Comparison of ENCODE assay signal across 14 mouse cellular contexts in genomic region chr2:93380680-93381089, GRCm38 (mm10). TPM values are rescaled to one million over a fixed set of nuclear protein-coding genes. Genes with fewer than 3 reads are reported as not detected.
DNase-seq lines count a peak whose midpoint lies in the region; ATAC-seq and TF ChIP-seq lines count a peak whose summit lies in the region.
"Had no signal": no experiment of that assay in that cellular context is flagged by ENCODE, and none has a peak within 500 bp of the region (broad histone marks: within the 10 kb centered on the region; RNA-seq: fewer than 3 reads in every experiment).

No protein-coding gene starts in this region.

- no peaks in the 10 kb centered on the region for H3K36me3 ChIP-seq in heart, embryonic 12.5 days
- no peaks in the 10 kb centered on the region for H3K36me3 ChIP-seq in neural tube, embryonic 13.5 days
- no peaks in the 10 kb centered on the region for H3K36me3 ChIP-seq in neural tube, embryonic 15.5 days
- no peaks in the 10 kb centered on the region for H3K36me3 ChIP-seq in limb, embryonic 12.5 days
- H3K36me3 ChIP-seq in midbrain, postnatal 0 days (ENCODE audit: insufficient read depth, low read length), result no peaks in the 10 kb centered on the region
- H3K36me3 ChIP-seq: G1E had no signal

- ATAC-seq in heart, embryonic 12.5 days (ENCODE audit: insufficient number of reproducible peaks, low FRiP score), result no peak
- no peak for ATAC-seq in neural tube, embryonic 13.5 days (ENCODE audit: low read depth)
- no peak for ATAC-seq in neural tube, embryonic 15.5 days (ENCODE audit: low FRiP score)
- ATAC-seq in limb, embryonic 12.5 days (ENCODE audit: insufficient number of reproducible peaks, insufficient read depth, low FRiP score, low TSS enrichment, low read depth), result no peak
- no peak for ATAC-seq in midbrain, postnatal 0 days (ENCODE audit: low FRiP score)
- ATAC-seq: midbrain, embryonic 16.5 days had no signal

- H3K27ac ChIP-seq in heart, embryonic 12.5 days (ENCODE audit: poor library complexity, severe bottlenecking), result 0 out of 2 replicates have a peak overlapping the region, but pooled peaks have one; percentile 39
- 0 out of 2 replicates have a peak overlapping the region, but pooled peaks have one; percentile 3 for H3K27ac ChIP-seq in neural tube, embryonic 13.5 days (replicated peaks)
- H3K27ac ChIP-seq in neural tube, embryonic 15.5 days (replicated peaks), result no peak overlapping the region
- H3K27ac ChIP-seq in limb, embryonic 12.5 days, result 0 out of 2 replicates have a peak overlapping the region, but pooled peaks have one; percentile 17
- no peak overlapping the region for H3K27ac ChIP-seq in gastrocnemius, adult 2 months
- no peak overlapping the region for H3K27ac ChIP-seq in midbrain, postnatal 0 days (ENCODE audit: low read depth, low read length)
- H3K27ac ChIP-seq: macrophage had no signal

- no peak overlapping the region for H3K4me3 ChIP-seq in heart, embryonic 12.5 days
- no peak overlapping the region for H3K4me3 ChIP-seq in neural tube, embryonic 13.5 days
- H3K4me3 ChIP-seq in neural tube, embryonic 15.5 days (replicated peaks), result no peak overlapping the region
- H3K4me3 ChIP-seq in limb, embryonic 12.5 days (replicated peaks), result no peak overlapping the region
- no peak overlapping the region for H3K4me3 ChIP-seq in gastrocnemius, adult 2 months
- no peak overlapping the region for H3K4me3 ChIP-seq in midbrain, postnatal 0 days (ENCODE audit: low read depth, low read length)

- no peak overlapping the region for H3K9ac ChIP-seq in heart, embryonic 12.5 days
- no peak overlapping the region for H3K9ac ChIP-seq in neural tube, embryonic 13.5 days
- H3K9ac ChIP-seq in neural tube, embryonic 15.5 days (replicated peaks), result no peak overlapping the region
- H3K9ac ChIP-seq in limb, embryonic 12.5 days (replicated peaks), result no peak overlapping the region
- H3K9ac ChIP-seq in midbrain, postnatal 0 days (replicated peaks; ENCODE audit: low read length, poor library complexity, severe bottlenecking), result no peak overlapping the region

- no peak for DNase-seq in heart, postnatal 10 days
- DNase-seq in retina, postnatal 1 day, result no peak
- DNase-seq in gastrocnemius, adult 2 months, result no peak
- DNase-seq in midbrain, postnatal 0 days (ENCODE audit: low spot score), result no peak
- DNase-seq: cerebellum, adult 8-10 months; layer of hippocampus, adult 9-11 months; right cerebral cortex, adult 18-20 months had no signal

- intact Hi-C loops in heart, postnatal 10 days (cut with DNase I), result loop anchor here (2.0 to 5.0 kb wide), 3 partner anchors 32 to 113 kb away; partner anchors contain the start of gene Tspan18
- intact Hi-C loops in gastrocnemius, adult 2 months (cut with DNase I), result loop anchor here (5.0 kb wide), 1 partner anchor 48 kb away; the partner anchor contains the start of gene Tspan18

- no peak overlapping the region for H3K4me2 ChIP-seq in heart, embryonic 12.5 days
- H3K4me2 ChIP-seq in neural tube, embryonic 13.5 days, result no peak overlapping the region
- H3K4me2 ChIP-seq in neural tube, embryonic 15.5 days, result no peak overlapping the region
- no peak overlapping the region for H3K4me2 ChIP-seq in limb, embryonic 12.5 days
- H3K4me2 ChIP-seq in midbrain, postnatal 0 days (ENCODE audit: low read depth, low read length, poor library complexity, severe bottlenecking), result no peak overlapping the region

- H3K9me3 ChIP-seq in heart, embryonic 12.5 days (replicated peaks), result peaks cover 5% of the 10 kb centered on the region
- H3K9me3 ChIP-seq in neural tube, embryonic 13.5 days, result no peaks in the 10 kb centered on the region; the same call in 1 of the 2 replicates
- no peaks in the 10 kb centered on the region for H3K9me3 ChIP-seq in neural tube, embryonic 15.5 days (replicated peaks)
- H3K9me3 ChIP-seq in limb, embryonic 12.5 days, result peaks cover 4% of the 10 kb centered on the region; the same call in 1 of the 2 replicates
- no peaks in the 10 kb centered on the region for H3K9me3 ChIP-seq in midbrain, postnatal 0 days (ENCODE audit: low read length)
- H3K9me3 ChIP-seq: G1E had no signal

- H3K27me3 ChIP-seq in heart, embryonic 12.5 days (replicated peaks), result no peaks in the 10 kb centered on the region
- H3K27me3 ChIP-seq in neural tube, embryonic 13.5 days, result no peaks in the 10 kb centered on the region
- 0 out of 2 replicates have a peak, but pooled peaks cover 2% of the 10 kb centered on the region for H3K27me3 ChIP-seq in neural tube, embryonic 15.5 days (replicated peaks)
- peaks cover 8% of the 10 kb centered on the region; the same call in 1 of the 2 replicates for H3K27me3 ChIP-seq in limb, embryonic 12.5 days
- H3K27me3 ChIP-seq in midbrain, postnatal 0 days (ENCODE audit: insufficient read depth, low read length), result no peaks in the 10 kb centered on the region

- no peak for TF ChIP-seq CTCF in gastrocnemius, adult 2 months (IDR thresholded peaks at IDR 0.05)
- no peak for TF ChIP-seq CTCF in midbrain, postnatal 0 days (IDR thresholded peaks at IDR 0.05)

- peaks cover 30% of the 10 kb centered on the region for H3K4me1 ChIP-seq in heart, embryonic 12.5 days (replicated peaks)
- peaks cover 39% of the 10 kb centered on the region for H3K4me1 ChIP-seq in neural tube, embryonic 13.5 days (replicated peaks)
- H3K4me1 ChIP-seq in neural tube, embryonic 15.5 days, result peaks cover 21% of the 10 kb centered on the region
- H3K4me1 ChIP-seq in limb, embryonic 12.5 days (replicated peaks), result peaks cover 32% of the 10 kb centered on the region
- peaks cover 2% of the 10 kb centered on the region; the same call in 1 of the 2 replicates for H3K4me1 ChIP-seq in midbrain, postnatal 0 days (ENCODE audit: insufficient read depth, low read length)

- WGBS in heart, embryonic 12.5 days, result 19% methylated on average over 1 of the region's 2 CpGs
- WGBS in neural tube, embryonic 13.5 days, result 33% methylated on average over 2 of the region's 2 CpGs
- 27% methylated on average over 1 of the region's 2 CpGs for WGBS in neural tube, embryonic 15.5 days
- 14% methylated on average over 2 of the region's 2 CpGs for WGBS in limb, embryonic 12.5 days
- 22% methylated on average over 2 of the region's 2 CpGs for WGBS in midbrain, postnatal 0 days

RNA-seq across cellular contexts. Expression of gene Tspan18, which starts 46.4 kb away (rescaled TPM):
- 58.5 and 63.8 TPM in 2 replicates for polyA plus RNA-seq in heart, embryonic 12.5 days (2016; fragmentation: Nextera tagmentation; extraction: Ambion mirVana)
- 10 to 100 TPM; 54.1 to 63.4 TPM for total RNA-seq in heart, postnatal 10 days (2021)
- polyA plus RNA-seq in neural tube, embryonic 13.5 days (2015; fragmentation: Nextera tagmentation; extraction: Ambion mirVana), result 41.8 and 43.5 TPM in 2 replicates
- polyA plus RNA-seq in neural tube, embryonic 15.5 days (2015; fragmentation: Nextera tagmentation; extraction: Ambion mirVana), result 22.0 and 29.3 TPM in 2 replicates
- polyA plus RNA-seq in limb, embryonic 12.5 days (2016; fragmentation: Nextera tagmentation; extraction: Ambion mirVana), result 16.4 and 16.9 TPM in 2 replicates
- total RNA-seq in gastrocnemius, adult 2 months (2021), result 1 to 10 TPM; 1.5 to 2.4 TPM
- 19.8 and 21.5 TPM in 2 replicates for total RNA-seq in midbrain, postnatal 0 days (2014; rRNA removed)
- 13.2 and 16.5 TPM in 2 replicates for polyA plus RNA-seq in midbrain, postnatal 0 days (2015; fragmentation: Nextera tagmentation; extraction: Ambion mirVana)

Comparison
In these comparisons a context has a peak if more than half of its experiments do, and no peak if none do; other contexts are left out.
1. H3K27ac ChIP-seq: peak in heart, embryonic 12.5 days (single experiment), neural tube, embryonic 13.5 days (single experiment) and limb, embryonic 12.5 days (single experiment); none in neural tube, embryonic 15.5 days (single experiment), gastrocnemius, adult 2 months (single experiment) and midbrain, postnatal 0 days (single experiment).